Mouse (Mus musculus): Measurements from ENCODE around the gene Szrd1.

Szrd1 gene

DNA sequence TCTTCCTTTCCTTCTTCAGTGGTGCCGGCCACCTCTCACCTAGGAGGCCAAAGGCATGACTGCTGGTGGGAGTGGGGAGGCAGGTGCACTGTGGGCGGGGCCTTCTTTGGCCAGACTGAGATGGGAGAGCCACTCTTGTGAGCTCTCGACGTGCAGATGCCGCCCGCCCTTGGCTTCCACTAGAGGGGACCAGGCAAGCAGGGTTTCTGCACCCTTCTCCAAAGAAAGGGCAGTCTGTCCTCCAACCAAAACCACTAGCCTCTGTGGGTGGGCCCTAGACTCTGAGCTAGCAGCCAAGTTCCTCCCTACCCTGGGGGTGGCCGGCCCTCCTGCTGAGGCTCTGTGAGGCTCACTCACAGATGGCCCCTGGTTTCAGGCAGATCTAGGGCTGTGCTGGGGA, 25.7 kb downstream of the Szrd1 start:
- no peak for DNase-seq

DNA sequence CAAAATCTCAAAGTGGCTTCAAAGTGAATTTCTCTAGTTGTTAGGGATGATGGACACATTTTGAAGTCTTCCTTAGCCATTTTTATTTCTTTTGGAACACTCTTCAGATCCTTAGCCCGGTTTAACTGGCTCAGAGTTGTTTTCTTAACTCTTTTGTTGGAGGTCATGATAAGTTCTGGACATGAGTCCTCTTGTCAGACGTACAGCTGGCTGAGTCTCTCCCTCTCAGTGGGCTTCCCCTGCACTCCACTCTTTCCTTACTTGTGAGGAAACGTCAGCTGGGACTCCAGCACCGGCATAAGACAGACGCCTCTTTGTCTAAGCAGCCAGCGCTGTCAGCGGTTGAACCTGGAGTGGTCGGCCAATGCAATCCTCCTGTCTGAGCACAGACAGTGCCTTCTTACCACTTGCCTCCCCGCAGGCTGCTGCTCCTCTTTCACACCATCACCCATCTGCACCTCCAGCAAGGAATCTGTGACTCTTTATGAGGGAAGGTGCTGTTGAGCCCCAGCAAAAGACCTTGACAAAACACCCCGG, 31.3 kb downstream of the Szrd1 start:
- no peak for DNase-seq

DNA sequence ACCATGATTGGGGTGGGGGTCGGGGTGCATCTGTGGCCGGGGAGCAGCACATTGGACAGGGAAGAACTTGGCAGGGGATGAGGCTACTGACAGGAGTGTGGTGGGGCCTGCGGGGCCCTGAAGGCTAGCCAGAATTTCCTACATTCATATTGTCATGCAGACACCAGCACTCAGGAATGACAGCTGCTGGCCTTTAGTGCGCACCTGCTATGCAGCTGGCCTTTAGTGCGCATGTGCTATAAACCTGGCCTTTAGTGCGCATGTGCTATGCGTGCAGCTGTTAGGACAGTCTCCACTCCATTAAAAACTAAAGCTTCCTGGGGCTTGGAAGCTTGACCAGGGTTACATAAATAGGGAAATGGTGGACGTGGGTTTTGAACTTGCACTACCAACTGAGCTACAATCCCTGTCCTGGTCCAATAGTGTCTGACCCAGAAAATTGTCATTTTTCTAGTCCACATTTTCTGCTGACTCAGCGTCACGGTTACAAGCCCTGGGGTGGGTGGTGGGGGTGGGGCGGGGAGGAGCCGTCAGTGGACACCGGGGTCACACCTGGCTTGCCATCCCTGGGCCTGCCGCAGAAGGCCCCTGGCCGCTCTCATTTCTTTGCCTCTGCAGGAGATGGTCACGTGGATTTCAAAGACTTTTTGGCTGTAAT, 32.9 kb downstream of the Szrd1 start:
- no peak for DNase-seq

GRCm38 (mm10) chr4:141101855-141102254, 37.7 kb downstream of the Szrd1 start:
- DNase-seq, result no peak

GRCm38 (mm10) chr4:141101291-141101690, 38.3 kb downstream of the Szrd1 start:
- no peak for DNase-seq

DNA sequence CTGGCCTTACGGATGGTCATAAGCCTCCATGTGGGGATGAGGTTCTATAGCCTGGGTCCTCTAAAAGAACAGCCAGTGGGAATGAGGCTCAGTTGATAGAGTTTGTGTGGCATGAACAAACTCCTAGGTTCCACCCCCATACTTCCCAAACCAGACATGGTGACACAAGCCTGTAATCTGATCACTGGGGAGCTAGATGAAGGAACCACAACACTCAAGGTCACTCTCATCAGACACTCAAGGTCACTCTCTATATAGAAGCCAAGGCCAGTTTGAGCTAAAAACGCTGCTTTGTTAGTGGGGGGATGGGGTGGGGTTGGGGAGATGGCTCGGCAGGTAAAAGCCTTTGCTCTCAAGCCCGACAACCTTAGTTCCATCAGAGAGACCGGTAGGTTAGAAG, 39.6 kb downstream of the Szrd1 start:
- no peak for DNase-seq

DNA sequence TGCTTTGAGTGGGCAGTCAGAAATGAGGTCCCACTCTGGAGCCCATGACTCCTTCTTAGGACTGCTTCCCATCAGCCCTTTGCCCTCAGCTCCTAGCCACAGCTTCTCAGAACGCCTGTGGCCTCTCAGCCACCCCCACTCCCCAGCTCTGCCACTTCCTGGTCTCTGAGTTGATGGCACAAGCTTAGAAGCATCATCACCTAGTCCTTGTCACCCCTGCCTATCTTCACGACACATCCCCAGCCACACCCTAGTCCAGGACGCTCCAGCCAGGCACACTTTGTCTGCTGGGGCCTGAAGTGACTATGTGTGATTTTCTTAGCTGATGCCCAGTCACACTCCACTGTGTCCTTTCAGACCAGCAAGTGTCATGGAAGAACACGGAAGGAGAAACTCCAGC, 40.6 kb downstream of the Szrd1 start:
- no peak for DNase-seq

DNA sequence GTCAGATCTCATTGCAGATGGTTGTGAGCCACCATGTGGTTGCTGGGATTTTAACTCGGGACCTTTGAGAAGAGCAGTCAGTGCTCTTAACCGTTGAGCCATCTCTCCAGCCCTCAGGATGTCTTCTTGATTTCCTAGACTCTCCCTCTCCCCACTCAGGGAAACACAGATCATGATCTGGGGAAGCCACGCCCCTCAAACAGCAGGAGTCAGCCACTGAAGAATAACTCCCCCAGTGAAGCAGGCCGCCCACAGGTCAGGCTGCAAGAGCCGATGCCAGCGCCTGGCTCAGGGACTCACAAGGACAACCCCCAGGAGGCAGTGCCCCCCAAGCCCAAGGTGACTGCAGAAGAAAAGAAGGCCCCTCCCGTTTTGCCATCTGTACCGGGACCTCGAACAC, 42.9 kb downstream of the Szrd1 start:
- no peak for DNase-seq

- DNase-seq, result no peak
Measured at GRCm38 (mm10) chr4:141095016-141095415, 44.6 kb downstream of the Szrd1 start.

DNA sequence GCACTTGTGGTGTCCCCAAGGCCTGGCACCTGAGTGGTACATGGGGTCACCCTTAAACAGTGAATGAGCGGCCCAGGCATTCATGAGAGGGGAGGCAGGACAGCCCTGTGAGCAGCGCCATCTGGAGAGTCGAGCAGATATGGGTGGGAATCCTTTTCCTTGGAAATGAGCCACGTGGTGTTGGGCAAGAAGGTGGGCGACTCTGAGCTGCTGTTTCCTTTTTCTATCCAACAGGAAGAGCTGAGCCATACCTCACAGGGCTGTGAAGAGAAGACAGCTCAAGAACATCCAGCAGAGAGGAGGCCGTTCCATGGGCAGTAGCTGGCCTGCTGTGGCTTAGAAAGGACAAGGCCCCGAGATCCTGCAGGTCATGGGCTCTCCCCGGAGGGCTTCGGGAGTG, 50.9 kb downstream of the Szrd1 start:
- DNase-seq, result no peak

DNA sequence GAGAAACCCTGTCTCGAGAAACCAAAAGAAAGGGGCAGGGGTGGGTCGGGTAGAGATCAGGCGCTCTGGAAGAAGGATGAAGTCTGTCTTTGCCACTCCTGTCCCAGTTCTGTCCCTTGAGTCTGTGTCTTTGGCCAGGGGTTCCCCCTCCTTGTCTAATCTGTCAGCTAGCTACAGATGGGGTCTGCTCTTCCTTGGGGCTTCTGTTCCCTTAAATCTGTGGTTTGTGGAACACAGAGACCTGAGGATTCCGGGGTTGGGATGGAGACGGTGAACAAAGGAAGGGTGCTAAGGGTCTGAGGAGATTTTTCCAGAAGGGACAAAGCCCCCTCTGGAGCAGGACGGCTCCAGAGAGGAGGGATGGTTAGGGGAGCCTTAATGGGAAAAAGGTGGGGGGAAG, 51.5 kb downstream of the Szrd1 start, which contains the start of gene Spata21:
Gene Spata21, plus strand, starts transcription at position 301 of the 400 bp plus-strand sequence.
- DNase-seq, result no peak

DNA sequence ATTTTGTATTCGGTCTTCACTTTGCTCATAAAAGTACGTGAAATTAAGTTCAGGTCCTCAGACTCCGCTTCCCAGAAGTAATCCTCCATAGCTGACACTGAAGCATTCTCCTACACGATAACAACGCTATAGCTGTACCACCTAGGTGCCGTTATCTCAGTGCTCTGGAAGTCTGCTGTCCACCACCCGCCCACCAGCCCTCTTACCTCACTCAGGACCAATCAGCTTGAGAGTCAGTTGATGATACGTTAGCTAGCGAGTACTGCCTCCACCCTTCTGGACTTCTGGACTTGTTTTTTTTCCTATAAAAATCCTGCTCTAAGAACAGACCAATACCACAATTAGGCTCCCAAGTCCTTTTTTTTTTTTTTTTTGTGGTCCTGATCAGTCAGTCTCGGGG, 52.7 kb downstream of the Szrd1 start:
- no peak for DNase-seq

DNA sequence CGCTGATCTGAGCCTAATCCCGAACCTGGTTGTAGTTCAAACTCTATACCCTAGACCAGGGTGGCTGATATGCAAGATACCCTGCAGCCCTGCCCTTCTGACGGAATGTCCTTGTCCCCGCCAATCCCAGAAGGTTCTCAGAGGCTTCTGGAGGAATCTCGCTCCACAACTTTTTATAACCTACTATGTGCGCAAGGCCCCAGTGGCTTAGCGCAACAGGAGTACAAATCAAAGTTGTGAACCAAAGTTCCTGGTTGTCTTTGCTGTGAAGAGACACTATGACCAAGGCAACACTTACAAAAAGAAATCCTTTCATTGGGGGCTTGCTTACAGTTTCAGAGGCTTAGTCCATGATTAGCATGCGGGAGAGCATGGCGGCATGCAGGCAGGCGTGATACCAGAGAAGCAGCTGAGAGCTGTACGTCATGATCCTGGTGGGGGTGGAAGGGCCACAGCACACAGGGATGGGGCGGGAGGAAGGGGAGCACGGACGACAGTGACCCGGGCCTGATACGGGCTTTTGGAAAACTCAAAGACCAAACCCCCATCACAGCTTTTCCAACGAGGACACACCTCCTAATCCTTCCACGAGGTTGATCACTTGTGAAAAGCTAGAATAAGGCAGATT, 61.0 kb downstream of the Szrd1 start:
- DNase-seq, result peak; percentile 20

DNA sequence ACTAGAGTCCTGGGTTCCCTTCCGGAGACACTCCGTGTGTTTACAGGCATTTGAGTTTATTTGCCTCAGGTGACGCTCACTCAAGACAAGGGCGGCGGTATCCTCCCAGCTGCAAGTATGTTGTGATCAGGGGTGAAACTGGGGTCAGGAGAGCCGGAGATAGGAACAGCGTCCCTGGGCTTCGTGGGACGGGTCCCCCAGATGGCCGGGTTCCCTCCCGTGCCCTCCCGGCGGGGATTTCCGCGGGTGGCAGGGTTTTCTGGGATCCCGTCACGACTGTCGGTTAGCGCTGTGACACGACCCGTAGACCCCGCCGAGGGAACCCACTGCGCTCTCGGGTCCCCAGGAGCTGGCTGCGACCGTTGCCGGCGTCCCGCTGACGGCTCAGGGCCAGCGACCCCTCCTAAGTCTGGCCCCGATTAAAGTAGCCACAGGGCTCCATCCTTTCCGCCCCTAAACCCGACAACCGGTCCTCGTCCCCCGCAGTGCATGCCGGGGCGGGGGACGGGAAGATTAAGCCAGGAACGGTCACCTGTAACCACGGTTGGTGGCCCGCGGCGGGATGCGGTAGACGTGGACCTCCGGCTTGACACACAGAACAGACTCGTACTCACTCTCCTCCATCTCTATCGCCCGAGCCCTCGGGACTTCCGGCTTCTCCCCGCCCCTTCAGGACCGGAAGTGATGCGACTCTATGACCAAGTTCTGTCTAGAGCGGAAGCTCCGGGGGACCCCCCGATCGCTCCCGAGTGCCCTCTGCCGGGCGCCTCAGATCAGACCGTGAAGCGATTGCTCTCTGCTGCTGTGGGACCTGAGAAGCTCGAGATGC, 61.7 kb downstream of the Szrd1 start, which contains the start of gene Necap2:
Gene Necap2, minus strand, starts transcription at position 677 of the 829 bp plus-strand sequence.
- DNase-seq, result peak; percentile 93

GRCm38 (mm10) chr4:141076761-141077506, 62.6 kb downstream of the Szrd1 start:
- DNase-seq, result peak; percentile 11

GRCm38 (mm10) chr4:141074109-141074508, 65.5 kb downstream of the Szrd1 start:
- DNase-seq, result no peak

GRCm38 (mm10) chr4:141073661-141074060, 65.9 kb downstream of the Szrd1 start:
- peak; percentile 44 for DNase-seq

DNA sequence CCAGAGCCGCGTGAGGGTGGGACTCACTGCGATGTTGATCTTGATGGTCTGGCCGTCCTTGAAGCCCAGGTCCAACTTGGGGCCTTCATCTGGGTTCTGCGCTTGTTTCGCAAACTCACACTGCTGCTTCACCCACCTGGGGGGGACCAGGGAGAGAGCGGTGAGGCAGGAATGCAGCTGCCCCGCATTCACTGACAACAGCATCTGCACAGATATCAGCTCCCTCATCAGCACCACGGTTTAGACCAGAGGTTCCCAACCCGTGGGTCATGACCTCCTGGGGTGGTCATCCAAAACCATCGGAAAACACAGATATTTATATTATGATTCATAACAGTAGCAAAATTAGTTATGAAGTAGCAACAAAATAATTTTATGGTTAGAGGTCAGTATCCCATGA, 67.1 kb downstream of the Szrd1 start:
- no peak for DNase-seq

- peak; percentile 65 for DNase-seq
Measured at GRCm38 (mm10) chr4:141069731-141070130, 69.8 kb downstream of the Szrd1 start.

GRCm38 (mm10) chr4:141068655-141069054, 70.9 kb downstream of the Szrd1 start:
- peak; percentile 13 for DNase-seq

GRCm38 (mm10) chr4:141067516-141068046, 72.0 kb downstream of the Szrd1 start:
- DNase-seq, result peak; percentile 42

Measured in cerebellum, adult 8-10 months (tissue).